Mouse (Mus musculus) kidney, embryonic 16.5 days (tissue): ENCODE results near the gene Spen. TPM values are rescaled to one million over a fixed set of nuclear protein-coding genes. Genes with fewer than 3 reads are reported as not detected.
"Not testable (repeated sequence)": the region's sequence is repeated elsewhere in the genome, so short reads cannot be mapped to it uniquely, and the experiment has no call there.

ENCODE experiments used
- ATAC-seq: fragments of 200-750 bp; cut with Nextera tagmentation; 2 replicates; pipeline ENCODE4 v1.8.0; 2017; ENCODE audit warnings: moderate TSS enrichment; ENCODE audit not compliant: low FRiP score, low TSS enrichment
- H3K27ac ChIP-seq: fragments of 300-500 bp; sonication (generic); 2 replicates; pipeline ENCODE4 v1.5.1; 2014; ENCODE audit warnings: low read length
- H3K27me3 ChIP-seq: fragments of 300-500 bp; sonication (generic); 2 replicates; pipeline ENCODE4 v1.6.1; 2014; ENCODE audit warnings: low read length, control low read depth, mixed read lengths; ENCODE audit not compliant: insufficient read depth
- H3K36me3 ChIP-seq: fragments of 300-500 bp; sonication (generic); 2 replicates; pipeline ENCODE4 v1.6.1; 2014; ENCODE audit warnings: low read length, control low read depth, mixed read lengths; ENCODE audit not compliant: insufficient read depth
- H3K4me1 ChIP-seq: fragments of 300-500 bp; sonication (generic); 2 replicates; pipeline ENCODE4 v1.6.1; 2014; ENCODE audit warnings: low read length, control low read depth, mixed read lengths; ENCODE audit not compliant: insufficient read depth
- H3K4me2 ChIP-seq: fragments of 300-500 bp; sonication (generic); replicated peaks from 2 replicates; pipeline ENCODE4 v1.6.1; 2014; ENCODE audit warnings: low read depth, low read length
- H3K4me3 ChIP-seq: fragments of 300-500 bp; sonication (generic); 2 replicates; pipeline ENCODE4 v1.5.1; 2014; ENCODE audit warnings: mild to moderate bottlenecking, low read length
- H3K9ac ChIP-seq: fragments of 300-500 bp; sonication (generic); replicated peaks from 2 replicates; pipeline ENCODE4 v1.6.1; 2014; ENCODE audit warnings: low read length
- H3K9me3 ChIP-seq: fragments of 300-500 bp; sonication (generic); 2 replicates; pipeline ENCODE4 v1.6.1; 2016; ENCODE audit warnings: low read length, control low read depth
- WGBS: fragments of 180-500 bp; shearing (Covaris S2); extraction: QIAGEN DNeasy Blood & Tissue Kit; methylation state at CpG from one replicate; pipeline ENCODE4 v1.1.7; 2014; 5-methylcytosine and 5-hydroxymethylcytosine counted together
- polyA plus RNA-seq: library from polyadenylated mRNA; unstranded; fragments of >200 nt; fragmentation: Nextera tagmentation; extraction: Ambion mirVana; gene quantifications from 2 replicates; pipeline ENCODE4 v1.2.1, GENCODE M21; 2015

Spen gene
- polyA plus RNA-seq, 1 experiment from 2014 or later = 10.5 TPM

DNA sequence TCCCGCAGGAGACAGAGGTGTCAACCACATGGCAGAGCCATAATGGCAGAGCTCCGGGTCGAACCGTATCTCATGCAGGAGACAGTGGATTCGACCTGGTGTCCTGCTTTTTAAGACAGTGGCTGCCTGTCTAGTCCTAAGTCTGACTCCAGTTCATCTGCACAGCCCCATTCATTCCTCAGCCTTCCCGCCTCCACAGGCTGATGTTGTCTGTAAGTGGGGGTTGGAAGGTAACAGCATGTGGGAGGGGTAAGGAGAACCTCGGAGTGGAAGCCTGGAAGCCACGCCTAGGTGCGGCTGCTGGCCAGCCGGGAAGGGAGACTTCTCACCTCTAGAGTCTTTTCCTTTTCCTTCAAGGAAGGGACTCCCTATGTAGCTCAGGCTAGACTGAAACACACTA is 33.5 kb upstream of the Spen start:
- Histone ChIP-seq H3K27me3 (no peaks in the 10 kb centered on the region), H3K36me3 (0 out of 2 replicates have a peak, but pooled peaks cover 7% of the 10 kb centered on the region), H3K27ac (no peak overlapping the region), H3K4me3 (no peak overlapping the region), H3K4me2 (no peak overlapping the region), H3K9ac (no peak overlapping the region), H3K4me1 (peaks cover 24% of the 10 kb centered on the region), H3K9me3 (peaks cover 2% of the 10 kb centered on the region; the same call in 1 of the 2 replicates)
- ATAC-seq = no peak
- 31% methylated on average over 10 of the region's 10 CpGs for WGBS

DNA sequence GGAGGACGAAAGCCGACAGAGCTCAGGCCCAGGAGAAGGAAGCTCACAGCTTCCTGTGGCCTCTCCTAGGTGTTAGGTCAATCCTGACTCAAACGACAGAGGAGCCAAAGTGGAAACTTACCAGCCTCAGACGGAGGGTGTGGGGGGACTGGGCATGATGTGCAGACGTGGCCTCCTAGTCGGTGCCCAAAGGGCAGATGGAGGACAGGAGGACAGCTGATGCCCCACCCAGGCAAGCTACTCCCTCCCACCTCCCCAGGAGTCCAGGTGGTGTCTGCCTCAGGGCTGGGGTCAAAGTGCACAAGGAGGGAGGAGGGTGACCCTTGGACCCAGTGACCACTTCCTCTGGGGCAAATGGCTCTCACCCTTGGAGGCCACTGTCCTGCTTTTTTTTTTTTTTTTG is 32.9 kb upstream of the Spen start:
- Histone ChIP-seq H3K9me3 (no peaks in the 10 kb centered on the region), H3K27me3 (no peaks in the 10 kb centered on the region), H3K9ac (no peak overlapping the region), H3K4me2 (no peak overlapping the region), H3K4me3 (no peak overlapping the region), H3K36me3 (0 out of 2 replicates have a peak, but pooled peaks cover 1% of the 10 kb centered on the region), H3K27ac (no peak overlapping the region), H3K4me1 (peaks cover 24% of the 10 kb centered on the region)
- no peak; the same call in 1 of the 2 replicates for ATAC-seq
- 32% methylated on average over 6 of the region's 6 CpGs for WGBS

DNA sequence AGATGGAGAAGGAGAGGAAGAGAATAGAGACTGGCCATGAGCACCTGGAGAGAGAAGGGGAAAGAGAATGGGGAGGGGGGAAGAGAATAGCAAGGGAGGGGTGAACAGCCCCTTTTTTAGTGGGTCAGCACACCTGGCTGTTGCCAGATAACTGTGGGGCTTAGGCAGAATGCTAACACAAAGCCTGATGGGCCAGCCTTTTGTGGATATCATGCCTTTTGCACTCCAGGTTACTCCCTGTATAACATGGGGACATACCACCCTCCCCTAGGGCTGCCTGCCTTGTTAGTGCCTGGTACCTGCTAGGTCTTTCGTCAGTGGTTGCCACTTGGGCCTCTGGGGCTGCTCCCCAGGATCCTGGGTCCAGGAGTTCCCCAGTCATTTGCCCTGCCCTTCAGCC is 32.4 kb upstream of the Spen start:
- Histone ChIP-seq H3K27ac (no peak overlapping the region), H3K9ac (no peak overlapping the region), H3K27me3 (no peaks in the 10 kb centered on the region), H3K4me2 (no peak overlapping the region), H3K36me3 (no peaks in the 10 kb centered on the region), H3K4me1 (peaks cover 24% of the 10 kb centered on the region), H3K9me3 (no peaks in the 10 kb centered on the region), H3K4me3 (no peak overlapping the region)
- no peak for ATAC-seq
- WGBS = 91% methylated on average over 1 of the region's 1 CpGs

DNA sequence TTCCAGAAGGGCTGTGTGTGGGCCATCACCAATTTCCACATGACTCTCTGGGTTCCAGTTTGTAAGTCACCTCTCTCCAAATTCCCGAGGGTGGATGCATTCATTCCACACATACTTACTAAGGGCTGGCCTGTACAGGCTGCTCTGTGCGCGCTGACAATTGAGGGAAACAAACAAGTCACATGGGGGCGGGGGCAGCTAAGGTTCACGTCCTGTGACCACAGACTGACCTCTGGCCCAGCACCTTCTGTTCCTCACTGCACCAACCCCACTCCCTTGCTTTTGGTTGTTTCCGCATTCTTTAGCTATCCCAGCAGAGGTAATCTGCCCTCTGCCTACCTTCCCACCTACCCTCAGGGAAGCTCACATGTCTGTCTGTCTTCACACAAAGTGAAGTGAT is 31.6 kb upstream of the Spen start:
- Histone ChIP-seq H3K4me1 (peaks cover 24% of the 10 kb centered on the region), H3K4me2 (no peak overlapping the region), H3K9ac (no peak overlapping the region), H3K27ac (no peak overlapping the region), H3K4me3 (no peak overlapping the region), H3K9me3 (no peaks in the 10 kb centered on the region), H3K27me3 (no peaks in the 10 kb centered on the region), H3K36me3 (no peaks in the 10 kb centered on the region)
- 61% methylated on average over 6 of the region's 6 CpGs for WGBS
- no peak for ATAC-seq

DNA sequence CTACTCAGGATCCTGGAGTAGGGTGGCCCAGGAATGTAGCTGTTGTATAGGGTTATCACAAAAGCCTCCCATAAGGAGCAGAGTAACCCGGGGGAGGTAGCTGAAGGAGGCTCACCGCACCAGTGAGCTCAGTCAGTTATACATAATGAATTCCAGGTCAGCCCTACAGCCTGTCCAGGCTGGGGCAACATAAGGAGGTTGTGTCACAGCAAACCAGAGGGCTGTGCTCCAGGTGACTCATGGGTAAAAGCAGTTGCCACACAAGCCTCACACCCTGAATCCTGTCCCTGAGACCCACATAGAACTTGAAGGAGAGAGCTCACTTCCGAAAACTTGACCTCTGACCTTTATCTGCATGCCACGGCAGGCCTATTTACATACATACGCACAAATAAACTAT is 30.6 kb upstream of the Spen start:
- Histone ChIP-seq H3K27ac (no peak overlapping the region), H3K4me1 (peaks cover 21% of the 10 kb centered on the region), H3K27me3 (no peaks in the 10 kb centered on the region), H3K4me3 (no peak overlapping the region), H3K36me3 (no peaks in the 10 kb centered on the region), H3K9me3 (no peaks in the 10 kb centered on the region), H3K9ac (no peak overlapping the region), H3K4me2 (no peak overlapping the region)
- ATAC-seq = no peak
- 71% methylated on average over 5 of the region's 5 CpGs for WGBS

DNA sequence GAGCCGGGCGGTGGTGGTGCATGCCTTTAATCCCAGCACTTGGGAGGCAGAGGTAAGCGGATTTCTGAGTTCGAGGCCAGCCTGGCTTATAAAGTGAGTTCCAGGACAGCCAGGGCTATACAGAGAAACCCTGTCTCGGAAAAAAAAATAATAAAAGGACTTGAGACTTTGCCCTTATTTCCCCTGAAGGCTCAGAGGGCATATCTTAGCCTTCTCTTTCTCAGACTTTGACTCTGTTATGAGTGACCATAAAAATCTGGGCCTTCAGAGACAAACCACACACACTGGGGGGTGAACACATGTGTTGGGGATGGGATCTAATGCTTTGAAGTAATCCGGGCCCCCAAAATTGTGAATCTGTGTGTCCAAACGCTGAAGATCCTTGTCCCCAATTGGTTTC is 28.8 kb upstream of the Spen start:
- H3K4me2 ChIP-seq = not testable (repeated sequence)
- 83% methylated on average over 7 of the region's 7 CpGs for WGBS

DNA sequence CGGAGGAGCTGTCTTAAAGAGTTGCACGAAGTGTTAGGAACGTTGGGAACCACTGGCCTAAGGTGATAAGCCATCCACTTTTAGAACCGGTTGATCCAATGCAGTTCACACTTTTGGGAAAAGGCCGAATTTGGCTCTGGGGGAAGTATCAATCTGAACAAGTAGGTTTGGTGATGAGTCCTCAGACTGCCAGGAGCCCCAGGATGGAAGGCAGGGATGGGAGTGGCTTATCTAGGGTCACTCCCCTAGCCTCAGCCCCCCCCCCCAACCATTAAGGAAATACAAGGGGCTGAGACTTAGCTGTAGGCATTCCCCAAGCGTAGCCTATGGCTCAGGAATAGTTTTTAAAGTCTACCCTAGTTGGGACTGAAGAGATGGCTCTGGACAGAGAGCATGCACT is 27.8 kb upstream of the Spen start:
- H3K9ac ChIP-seq = no peak overlapping the region
- no peak overlapping the region for H3K27ac ChIP-seq
- 89% methylated on average over 6 of the region's 6 CpGs for WGBS
- no peak overlapping the region for H3K4me2 ChIP-seq
- H3K9me3 ChIP-seq = no peaks in the 10 kb centered on the region
- H3K4me1 ChIP-seq = peaks cover 12% of the 10 kb centered on the region
- H3K36me3 ChIP-seq = no peaks in the 10 kb centered on the region
- H3K4me3 ChIP-seq = no peak overlapping the region
- no peak for ATAC-seq
- no peaks in the 10 kb centered on the region for H3K27me3 ChIP-seq

More for the DNA sequence above, 28.8 kb upstream of the Spen start:
- ATAC-seq, H3K4me3 ChIP-seq, H3K9ac ChIP-seq, H3K36me3 ChIP-seq, H3K27me3 ChIP-seq, H3K27ac ChIP-seq, H3K9me3 ChIP-seq: not testable (repeated sequence)
- H3K4me1 ChIP-seq = peaks cover 14% of the 10 kb centered on the region

DNA sequence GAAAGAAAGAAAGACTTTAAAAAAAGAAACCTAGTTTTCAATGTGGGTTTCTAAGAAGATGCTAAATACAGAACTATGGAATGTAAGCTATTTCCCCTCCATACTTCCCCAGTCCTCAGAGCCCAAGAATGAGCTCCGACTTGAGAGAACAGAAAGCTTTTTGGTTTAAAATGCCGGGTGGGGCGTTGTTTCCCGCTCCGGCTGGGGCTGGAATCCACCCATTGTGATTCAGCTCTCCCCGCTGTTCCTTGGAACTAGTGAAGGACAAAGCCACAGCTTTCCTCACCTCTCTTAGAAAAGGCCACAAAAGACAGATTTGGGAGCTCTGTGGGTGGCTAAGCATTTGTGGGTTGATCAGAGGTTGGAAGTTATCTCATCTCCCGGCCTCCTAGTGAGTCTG is 26.9 kb upstream of the Spen start:
- H3K4me2 ChIP-seq = no peak overlapping the region

DNA sequence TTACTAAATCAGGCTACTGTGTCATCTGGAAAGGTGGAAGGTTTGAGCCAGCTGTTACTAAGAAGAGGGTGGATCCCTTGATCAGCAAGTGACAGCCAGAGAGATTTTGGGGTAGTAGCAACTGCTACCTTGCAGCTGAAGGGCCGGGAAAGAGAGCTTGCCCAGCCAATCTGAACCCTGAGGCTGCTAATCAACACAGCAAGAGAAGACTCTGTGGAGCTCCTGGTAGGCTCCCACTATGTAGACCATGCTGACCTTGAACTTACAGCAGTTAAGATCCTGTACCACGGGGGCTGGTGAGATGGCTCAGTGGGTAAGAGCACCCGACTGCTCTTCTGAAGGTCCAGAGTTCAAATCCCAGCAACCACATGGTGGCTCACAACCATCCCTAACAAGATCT is 26.3 kb upstream of the Spen start:
- Histone ChIP-seq H3K9me3 (no peaks in the 10 kb centered on the region), H3K9ac (no peak overlapping the region), H3K36me3 (no peaks in the 10 kb centered on the region), H3K27me3 (no peaks in the 10 kb centered on the region), H3K4me1 (peaks cover 5% of the 10 kb centered on the region; the same call in 1 of the 2 replicates), H3K27ac (no peak overlapping the region; the same call in 1 of the 2 replicates), H3K4me3 (no peak overlapping the region), H3K4me2 (no peak overlapping the region)
- no peak for ATAC-seq
- 82% methylated on average over 3 of the region's 3 CpGs for WGBS

More for the DNA sequence above, 26.9 kb upstream of the Spen start:
- WGBS = 54% methylated on average over 7 of the region's 7 CpGs
- H3K9ac ChIP-seq = no peak overlapping the region
- no peak overlapping the region for H3K4me3 ChIP-seq
- no peaks in the 10 kb centered on the region for H3K36me3 ChIP-seq
- peak overlapping the region; percentile 77 for H3K27ac ChIP-seq
- no peak for ATAC-seq
- H3K27me3 ChIP-seq = no peaks in the 10 kb centered on the region
- no peaks in the 10 kb centered on the region for H3K9me3 ChIP-seq
- H3K4me1 ChIP-seq = peaks cover 8% of the 10 kb centered on the region

DNA sequence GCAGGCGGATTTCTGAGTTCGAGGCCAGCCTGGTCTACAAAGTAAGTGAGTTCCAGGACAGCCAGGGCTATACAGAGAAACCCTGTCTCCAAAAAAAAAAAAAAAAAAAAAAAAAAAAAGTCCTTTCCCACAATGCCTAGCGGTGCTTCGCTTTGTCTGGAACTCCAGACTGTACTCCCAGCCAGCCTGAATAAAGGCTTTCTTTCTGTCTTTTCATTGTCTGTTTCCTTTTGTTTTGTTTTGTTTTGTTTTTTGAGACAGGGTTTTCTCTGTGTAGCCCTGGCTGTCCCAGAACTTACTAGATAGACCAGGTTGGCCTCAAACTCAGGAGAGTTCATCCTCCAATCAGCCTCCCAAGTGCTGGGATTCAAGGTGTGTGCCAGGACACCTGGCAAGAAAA is 25.8 kb upstream of the Spen start:
- no peak for ATAC-seq
- 95% methylated on average over 4 of the region's 4 CpGs for WGBS
- Histone ChIP-seq H3K4me2 (no peak overlapping the region), H3K36me3 (no peaks in the 10 kb centered on the region), H3K9ac (no peak overlapping the region), H3K4me1 (peaks cover 9% of the 10 kb centered on the region), H3K27ac (no peak overlapping the region), H3K27me3 (no peaks in the 10 kb centered on the region), H3K4me3 (no peak overlapping the region), H3K9me3 (no peaks in the 10 kb centered on the region)
